Mouse (Mus musculus): Measurements from ENCODE around the gene Pex11g. TPM values are rescaled to one million over a fixed set of nuclear protein-coding genes. Genes with fewer than 3 reads are reported as not detected.

Gene Pex11g
- polyA plus RNA-seq, 1 experiment from 2014 or later: 4.4 TPM

- peaks cover 10% of the 10 kb centered on the region; the same call in 1 of the 2 replicates for H3K4me1 ChIP-seq
- H3K27ac ChIP-seq: no peak within 1 kb of the TSS
- ATAC-seq (ENCODE audit: low FRiP score): no peak
- H3K36me3 ChIP-seq (replicated peaks): no peaks in the 10 kb centered on the region
- H3K4me3 ChIP-seq (replicated peaks): no peak within 1 kb of the TSS
- H3K9ac ChIP-seq: no peak within 1 kb of the TSS
- peaks cover 5% of the 10 kb centered on the region for H3K27me3 ChIP-seq
- no peak within 1 kb of the TSS for H3K4me2 ChIP-seq
- no peaks in the 10 kb centered on the region for H3K9me3 ChIP-seq
These were observed 3.1 kb upstream of the Pex11g start, which contains the start of gene Tex45 for GRCm38 (mm10) chr8:3470562-3470961. Gene Tex45 (plus strand): TSS chr8:3470862.

GRCm38 (mm10) chr8:3468838-3469237 is 1.4 kb upstream of the Pex11g start:
- H3K4me2 ChIP-seq: no peak overlapping the region
- no peak overlapping the region for H3K27ac ChIP-seq
- H3K9me3 ChIP-seq: no peaks in the 10 kb centered on the region
- no peak overlapping the region for H3K4me3 ChIP-seq (replicated peaks)
- ATAC-seq (ENCODE audit: low FRiP score): no peak
- 90% methylated on average over 1 of the region's 1 CpGs for WGBS
- no peaks in the 10 kb centered on the region for H3K27me3 ChIP-seq
- no peak overlapping the region for H3K9ac ChIP-seq
- no peaks in the 10 kb centered on the region for H3K36me3 ChIP-seq (replicated peaks)
- H3K4me1 ChIP-seq: peaks cover 10% of the 10 kb centered on the region; the same call in 1 of the 2 replicates

- H3K9me3 ChIP-seq: no peaks in the 10 kb centered on the region
- 48% methylated on average over 9 of the region's 9 CpGs for WGBS
- H3K4me2 ChIP-seq: peak overlapping the region; percentile 62
- no peaks in the 10 kb centered on the region for H3K27me3 ChIP-seq
- peak; percentile 14; the same call in 1 of the 2 replicates for ATAC-seq (ENCODE audit: low FRiP score)
- H3K4me1 ChIP-seq: peaks cover 10% of the 10 kb centered on the region; the same call in 1 of the 2 replicates
- H3K9ac ChIP-seq: peak overlapping the region; percentile 70
- H3K4me3 ChIP-seq (replicated peaks): peak overlapping the region; percentile 43
- H3K36me3 ChIP-seq (replicated peaks): no peaks in the 10 kb centered on the region
- H3K27ac ChIP-seq: peak overlapping the region; percentile 78
These were observed 536 bp upstream of the Pex11g start for GRCm38 (mm10) chr8:3467886-3468545.

- Histone ChIP-seq H3K4me2 (no peak overlapping the region), H3K27ac (no peak overlapping the region), H3K36me3 (replicated peaks) (0 out of 2 replicates have a peak, but pooled peaks cover 6% of the 10 kb centered on the region), H3K4me3 (replicated peaks) (no peak overlapping the region), H3K9me3 (no peaks in the 10 kb centered on the region), H3K9ac (no peak overlapping the region), H3K4me1 (peaks cover 10% of the 10 kb centered on the region; the same call in 1 of the 2 replicates), H3K27me3 (no peaks in the 10 kb centered on the region)
- no peak for ATAC-seq (ENCODE audit: low FRiP score)
- 53% methylated on average over 5 of the region's 5 CpGs for WGBS
These were observed 3.2 kb downstream of the Pex11g start for GRCm38 (mm10) chr8:3464309-3464708.

GRCm38 (mm10) chr8:3463248-3463647 is 4.2 kb downstream of the Pex11g start:
- no peak for ATAC-seq (ENCODE audit: low FRiP score)
- 86% methylated on average over 2 of the region's 2 CpGs for WGBS
- Histone ChIP-seq H3K9ac (no peak overlapping the region), H3K27ac (no peak overlapping the region), H3K27me3 (no peaks in the 10 kb centered on the region), H3K36me3 (replicated peaks) (peaks cover 9% of the 10 kb centered on the region; the same call in 1 of the 2 replicates), H3K4me1 (peaks cover 9% of the 10 kb centered on the region; the same call in 1 of the 2 replicates), H3K4me3 (replicated peaks) (no peak overlapping the region), H3K4me2 (no peak overlapping the region), H3K9me3 (no peaks in the 10 kb centered on the region)

- H3K27ac ChIP-seq: no peak overlapping the region
- no peaks in the 10 kb centered on the region for H3K27me3 ChIP-seq
- ATAC-seq (ENCODE audit: low FRiP score): no peak
- no peak overlapping the region for H3K4me3 ChIP-seq (replicated peaks)
- H3K9ac ChIP-seq: no peak overlapping the region
- peaks cover 96% of the 10 kb centered on the region for H3K36me3 ChIP-seq (replicated peaks)
- no peak overlapping the region for H3K4me2 ChIP-seq
- 94% methylated on average over 25 of the region's 25 CpGs for WGBS
- no peaks in the 10 kb centered on the region for H3K4me1 ChIP-seq
- no peaks in the 10 kb centered on the region for H3K9me3 ChIP-seq
These were observed 15.5 kb downstream of the Pex11g start for GRCm38 (mm10) chr8:3451992-3452391.

- no peaks in the 10 kb centered on the region for H3K27me3 ChIP-seq
- H3K4me2 ChIP-seq: no peak overlapping the region
- no peaks in the 10 kb centered on the region for H3K4me1 ChIP-seq
- H3K4me3 ChIP-seq (replicated peaks): no peak overlapping the region
- peaks cover 91% of the 10 kb centered on the region for H3K36me3 ChIP-seq (replicated peaks)
- H3K27ac ChIP-seq: no peak overlapping the region
- WGBS: 32% methylated on average over 5 of the region's 5 CpGs
- no peaks in the 10 kb centered on the region for H3K9me3 ChIP-seq
- peak; percentile 43 for ATAC-seq (ENCODE audit: low FRiP score)
- H3K9ac ChIP-seq: no peak overlapping the region
These were observed 16.8 kb downstream of the Pex11g start for GRCm38 (mm10) chr8:3450670-3451069.

- no peak for ATAC-seq (ENCODE audit: low FRiP score)
- WGBS: 90% methylated on average over 2 of the region's 2 CpGs
- H3K4me2 ChIP-seq: no peak overlapping the region
These were observed 18.3 kb downstream of the Pex11g start for GRCm38 (mm10) chr8:3449226-3449625.

GRCm38 (mm10) chr8:3439510-3439909 is 28.0 kb downstream of the Pex11g start:
- Histone ChIP-seq H3K27ac (no peak overlapping the region), H3K9ac (no peak overlapping the region), H3K9me3 (no peaks in the 10 kb centered on the region), H3K4me1 (no peaks in the 10 kb centered on the region), H3K4me3 (replicated peaks) (no peak overlapping the region), H3K4me2 (no peak overlapping the region), H3K36me3 (replicated peaks) (peaks cover 68% of the 10 kb centered on the region), H3K27me3 (no peaks in the 10 kb centered on the region)
- ATAC-seq (ENCODE audit: low FRiP score): no peak
- 82% methylated on average over 12 of the region's 12 CpGs for WGBS

More at GRCm38 (mm10) chr8:3449226-3449625, 18.3 kb downstream of the Pex11g start:
- H3K9ac ChIP-seq: no peak overlapping the region
- H3K27me3 ChIP-seq: no peaks in the 10 kb centered on the region
- H3K36me3 ChIP-seq (replicated peaks): peaks cover 84% of the 10 kb centered on the region
- no peak overlapping the region for H3K4me3 ChIP-seq (replicated peaks)
- no peaks in the 10 kb centered on the region for H3K4me1 ChIP-seq
- no peak overlapping the region for H3K27ac ChIP-seq
- no peaks in the 10 kb centered on the region for H3K9me3 ChIP-seq

- no peak for ATAC-seq (ENCODE audit: low FRiP score)
- WGBS: 88% methylated on average over 5 of the region's 6 CpGs
These were observed 31.0 kb downstream of the Pex11g start for GRCm38 (mm10) chr8:3436492-3436891.

GRCm38 (mm10) chr8:3431113-3431512 is 36.4 kb downstream of the Pex11g start:
- 89% methylated on average over 3 of the region's 3 CpGs for WGBS
- no peak overlapping the region for H3K27ac ChIP-seq
- no peak overlapping the region for H3K9ac ChIP-seq
- H3K4me2 ChIP-seq: no peak overlapping the region
- no peaks in the 10 kb centered on the region for H3K27me3 ChIP-seq
- H3K4me1 ChIP-seq: no peaks in the 10 kb centered on the region
- H3K9me3 ChIP-seq: no peaks in the 10 kb centered on the region
- no peak for ATAC-seq (ENCODE audit: low FRiP score)
- H3K4me3 ChIP-seq (replicated peaks): no peak overlapping the region
- H3K36me3 ChIP-seq (replicated peaks): peaks cover 63% of the 10 kb centered on the region

More at GRCm38 (mm10) chr8:3436492-3436891, 31.0 kb downstream of the Pex11g start:
- no peak overlapping the region for H3K4me3 ChIP-seq (replicated peaks)
- no peak overlapping the region for H3K27ac ChIP-seq
- no peak overlapping the region for H3K9ac ChIP-seq
- H3K36me3 ChIP-seq (replicated peaks): peaks cover 85% of the 10 kb centered on the region
- no peaks in the 10 kb centered on the region for H3K4me1 ChIP-seq
- H3K4me2 ChIP-seq: no peak overlapping the region
- no peaks in the 10 kb centered on the region for H3K27me3 ChIP-seq
- H3K9me3 ChIP-seq: no peaks in the 10 kb centered on the region

GRCm38 (mm10) chr8:3429966-3430365 is 37.5 kb downstream of the Pex11g start:
- Histone ChIP-seq H3K9me3 (no peaks in the 10 kb centered on the region), H3K9ac (no peak overlapping the region), H3K27ac (no peak overlapping the region), H3K36me3 (replicated peaks) (peaks cover 53% of the 10 kb centered on the region), H3K4me3 (replicated peaks) (no peak overlapping the region), H3K4me2 (no peak overlapping the region), H3K27me3 (no peaks in the 10 kb centered on the region), H3K4me1 (no peaks in the 10 kb centered on the region)
- 81% methylated on average over 2 of the region's 2 CpGs for WGBS
- no peak for ATAC-seq (ENCODE audit: low FRiP score)

- H3K36me3 ChIP-seq (replicated peaks): peaks cover 44% of the 10 kb centered on the region
- no peaks in the 10 kb centered on the region for H3K27me3 ChIP-seq
- no peak for ATAC-seq (ENCODE audit: low FRiP score)
- WGBS: 92% methylated on average over 2 of the region's 2 CpGs
- H3K27ac ChIP-seq: no peak overlapping the region
- no peaks in the 10 kb centered on the region for H3K4me1 ChIP-seq
- no peaks in the 10 kb centered on the region for H3K9me3 ChIP-seq
- no peak overlapping the region for H3K4me3 ChIP-seq (replicated peaks)
- no peak overlapping the region for H3K4me2 ChIP-seq
- H3K9ac ChIP-seq: no peak overlapping the region
These were observed 39.1 kb downstream of the Pex11g start for GRCm38 (mm10) chr8:3428426-3428825.

Data from forebrain, embryonic 12.5 days (tissue).